Mouse (Mus musculus): ENCODE results near the gene Mdm4.
"Not testable (repeated sequence)": the region's sequence is repeated elsewhere in the genome, so short reads cannot be mapped to it uniquely, and the experiment has no call there.

The Mdm4 gene

GRCm38 (mm10) chr1:133050001-133050431 is 19.7 kb upstream of the Mdm4 start:
- no peak for DNase-seq

- DNase-seq = no peak
Observed at GRCm38 (mm10) chr1:133048690-133049089, 18.3 kb upstream of the Mdm4 start.

DNA sequence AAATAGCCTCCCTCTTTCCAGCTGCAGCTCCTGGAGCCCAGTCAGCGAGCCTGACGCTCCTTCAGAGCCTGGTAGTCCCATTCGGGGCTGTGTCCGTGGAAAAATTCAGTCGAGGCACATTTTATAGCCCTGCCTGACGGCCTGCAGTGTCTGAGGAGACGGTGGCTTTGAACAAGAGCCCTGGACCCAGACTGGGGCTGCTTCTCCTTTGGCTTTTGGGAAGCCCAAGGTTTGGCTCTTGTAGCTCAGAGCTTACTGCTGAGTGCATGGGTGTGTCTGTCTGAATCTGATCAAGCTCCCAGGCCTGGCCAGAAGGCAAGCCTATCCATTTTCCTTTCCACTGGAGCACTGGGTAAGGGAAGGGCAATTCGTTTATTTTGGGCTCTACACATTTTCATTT is 17.2 kb upstream of the Mdm4 start:
- no peak for DNase-seq

GRCm38 (mm10) chr1:133046441-133046931 is 16.1 kb upstream of the Mdm4 start:
- peak; percentile 45 for DNase-seq

- DNase-seq = peak; percentile 86
Observed at GRCm38 (mm10) chr1:133045861-133046440, 15.6 kb upstream of the Mdm4 start.

DNA sequence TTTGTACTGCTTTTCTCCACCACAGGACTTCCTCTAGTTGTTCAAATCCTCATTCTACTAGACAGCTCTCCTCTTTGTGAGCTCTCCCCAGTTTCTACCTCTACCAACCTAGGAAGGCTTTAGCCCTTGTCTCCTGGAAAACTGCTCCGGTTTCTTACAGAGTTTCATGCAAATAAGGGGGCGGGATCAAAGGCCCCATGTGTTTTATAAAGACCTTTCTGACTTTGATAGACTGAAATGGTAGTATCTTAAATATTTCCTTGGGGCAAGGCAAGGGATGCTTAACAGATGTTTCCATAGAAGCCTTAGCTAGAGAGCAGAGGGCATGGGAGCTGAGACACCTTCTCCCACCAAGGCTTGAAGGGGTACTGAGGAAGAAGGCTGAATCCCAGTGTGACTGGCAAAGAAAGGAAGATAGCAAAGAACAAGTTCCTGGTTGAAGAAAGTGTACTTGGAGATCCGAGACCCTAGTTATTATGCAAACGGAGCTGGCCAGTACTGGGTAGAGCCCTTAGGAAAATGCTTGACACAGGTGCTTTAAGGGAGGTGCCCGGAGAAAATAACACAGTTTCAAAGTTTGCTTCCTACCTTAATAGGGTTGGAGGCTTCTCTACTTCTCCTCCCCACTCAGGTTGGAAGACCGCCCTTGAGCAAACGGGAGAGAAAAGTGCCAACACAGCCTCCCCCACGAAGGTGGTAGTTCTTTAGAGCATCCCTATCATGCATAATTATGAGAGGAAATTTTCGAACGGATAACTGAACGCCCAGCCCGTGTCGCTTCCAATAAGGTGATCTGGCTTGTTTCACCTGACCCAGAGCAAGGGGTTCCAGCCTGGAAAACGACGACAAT is 14.9 kb upstream of the Mdm4 start, which contains the start of gene Pik3c2b:
Gene Pik3c2b (plus strand): TSS at position 657 of the 850 bp plus-strand sequence.
- DNase-seq = no peak

DNA sequence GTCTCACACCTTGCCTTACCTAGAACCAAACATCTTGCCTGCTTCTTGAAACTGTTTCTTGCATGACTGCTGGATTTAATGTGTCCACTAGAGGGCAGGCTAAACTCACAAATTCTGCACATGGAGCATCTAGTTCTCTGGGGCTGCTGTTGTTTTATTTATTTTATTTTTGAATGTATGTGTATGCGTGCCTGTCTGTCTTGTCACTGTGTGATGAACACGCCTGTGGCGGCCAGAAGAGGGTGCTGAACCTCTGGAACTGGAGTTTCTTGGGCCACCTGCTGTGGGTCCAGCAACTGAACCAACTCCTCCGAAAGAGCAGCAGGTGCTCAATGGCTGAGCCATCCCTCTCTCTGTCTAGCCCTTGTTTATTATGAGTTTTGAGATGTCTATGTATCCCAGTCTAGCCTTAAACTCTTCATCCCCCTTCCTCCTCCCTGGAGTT is 9.2 kb upstream of the Mdm4 start:
- DNase-seq = peak; percentile 72

GRCm38 (mm10) chr1:133034682-133035081 is 4.3 kb upstream of the Mdm4 start:
- DNase-seq = not testable (repeated sequence)

DNA sequence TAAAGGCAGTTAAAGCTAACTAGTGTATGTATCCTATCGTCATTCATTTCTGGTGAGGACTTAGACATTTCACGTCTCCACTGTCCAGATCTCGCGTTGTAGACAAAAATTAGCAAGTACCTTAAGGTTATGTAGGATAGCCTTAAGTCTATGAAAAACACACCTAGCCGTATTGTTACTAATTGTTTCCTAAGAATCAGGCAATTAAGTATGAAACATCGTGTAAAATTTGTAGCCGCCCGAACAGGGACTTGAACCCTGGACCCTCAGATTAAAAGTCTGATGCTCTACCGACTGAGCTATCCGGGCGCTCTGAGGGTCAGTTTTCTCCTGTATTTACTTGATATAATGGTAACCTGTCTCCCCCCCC is 3.7 kb upstream of the Mdm4 start:
- DNase-seq = peak; percentile 60

- peak; percentile 75 for DNase-seq
Observed at GRCm38 (mm10) chr1:133033316-133034090, 3.1 kb upstream of the Mdm4 start.

DNA sequence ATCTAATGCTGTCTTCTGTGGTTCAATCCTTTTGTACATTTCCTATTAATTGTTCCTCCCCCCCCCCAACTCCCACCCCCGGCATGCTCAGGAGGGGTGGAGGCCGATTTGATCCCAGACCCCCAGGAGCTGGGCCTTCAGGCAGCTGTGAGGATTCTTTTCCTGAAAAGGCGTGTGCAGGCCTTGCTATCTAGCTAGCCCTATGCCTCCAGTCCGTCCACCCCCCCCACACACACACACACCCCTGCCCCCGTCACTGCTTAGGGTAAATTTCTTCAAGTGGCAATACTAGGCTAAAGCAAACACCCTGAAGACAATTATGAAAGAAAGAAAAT is 2.6 kb upstream of the Mdm4 start:
- DNase-seq = no peak

GRCm38 (mm10) chr1:133029744-133030143 is 617 bp downstream of the Mdm4 start:
- DNase-seq = no peak

- no peak for DNase-seq
Observed at GRCm38 (mm10) chr1:133027980-133028379, 2.4 kb downstream of the Mdm4 start.

GRCm38 (mm10) chr1:133027126-133027525 is 3.2 kb downstream of the Mdm4 start:
- no peak for DNase-seq

DNA sequence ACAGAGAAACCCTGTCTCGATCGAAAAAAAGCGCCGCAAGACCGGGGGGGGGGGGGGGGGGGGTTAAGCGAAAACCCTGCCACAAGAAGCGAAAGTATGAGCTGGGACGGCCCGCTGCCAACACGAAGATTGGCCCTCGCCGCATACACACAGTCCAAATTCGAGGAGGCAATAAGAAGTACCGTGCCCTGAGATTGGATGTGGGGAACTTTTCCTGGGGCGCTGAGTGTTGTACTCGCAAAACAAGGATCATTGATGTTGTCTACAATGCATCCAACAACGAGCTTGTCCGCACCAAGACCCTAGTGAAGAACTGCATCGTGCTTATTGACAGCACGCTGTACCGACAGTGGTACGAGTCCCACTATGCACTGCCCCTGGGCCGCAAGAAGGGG is 4.6 kb downstream of the Mdm4 start:
- not testable (repeated sequence) for DNase-seq

GRCm38 (mm10) chr1:133025051-133025795 is 5.1 kb downstream of the Mdm4 start:
- DNase-seq = peak; percentile 92

DNA sequence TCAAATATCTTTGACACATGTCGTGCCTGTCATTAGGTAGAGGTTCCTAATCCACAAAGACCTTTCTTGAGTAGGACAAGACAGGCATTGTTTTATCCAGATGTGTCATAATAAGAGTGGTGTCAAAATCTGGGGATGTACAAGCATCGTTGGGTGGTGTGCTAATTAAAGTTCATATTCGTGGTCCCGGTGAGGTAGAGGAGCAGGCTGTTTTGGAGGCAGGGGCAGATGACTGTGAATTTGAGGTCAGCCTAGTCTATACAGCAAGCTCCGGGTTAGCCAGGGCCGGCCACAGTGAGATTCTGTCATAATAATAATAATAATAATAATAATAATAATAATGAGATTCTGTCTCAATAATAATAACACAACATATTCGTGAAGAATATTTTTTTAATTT is 5.9 kb downstream of the Mdm4 start:
- no peak for DNase-seq

DNA sequence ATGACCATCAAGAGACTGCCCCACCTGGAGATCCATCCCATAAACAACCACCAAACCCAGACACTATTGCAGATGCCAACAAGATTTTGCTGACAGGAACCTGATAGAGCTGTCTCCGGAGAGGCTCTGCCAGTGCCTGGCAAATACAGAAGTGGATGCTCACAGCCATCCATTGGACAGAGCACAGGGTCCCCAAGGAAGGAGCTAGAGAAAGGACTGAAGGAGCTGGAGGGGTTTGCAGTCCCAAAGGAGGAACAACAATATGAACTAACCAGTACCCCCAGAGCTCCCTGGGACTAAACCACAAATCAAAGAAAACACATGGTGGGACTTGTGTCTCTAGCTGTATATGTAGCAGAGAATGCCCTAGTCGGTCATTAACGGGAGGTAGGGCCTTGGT is 6.6 kb downstream of the Mdm4 start:
- not testable (repeated sequence) for DNase-seq

GRCm38 (mm10) chr1:133021971-133022370 is 8.4 kb downstream of the Mdm4 start:
- DNase-seq = not testable (repeated sequence)

- DNase-seq = no peak
Observed at GRCm38 (mm10) chr1:133021391-133021790, 9.0 kb downstream of the Mdm4 start.

- no peak for DNase-seq
Observed at GRCm38 (mm10) chr1:133020137-133020894, 10.0 kb downstream of the Mdm4 start.

GRCm38 (mm10) chr1:133019312-133019711 is 11.0 kb downstream of the Mdm4 start:
- DNase-seq = no peak

Measured in kidney, postnatal 14 days (tissue).